ENCODE assay signal across 22 mouse cellular contexts in the genomic region with DNA sequence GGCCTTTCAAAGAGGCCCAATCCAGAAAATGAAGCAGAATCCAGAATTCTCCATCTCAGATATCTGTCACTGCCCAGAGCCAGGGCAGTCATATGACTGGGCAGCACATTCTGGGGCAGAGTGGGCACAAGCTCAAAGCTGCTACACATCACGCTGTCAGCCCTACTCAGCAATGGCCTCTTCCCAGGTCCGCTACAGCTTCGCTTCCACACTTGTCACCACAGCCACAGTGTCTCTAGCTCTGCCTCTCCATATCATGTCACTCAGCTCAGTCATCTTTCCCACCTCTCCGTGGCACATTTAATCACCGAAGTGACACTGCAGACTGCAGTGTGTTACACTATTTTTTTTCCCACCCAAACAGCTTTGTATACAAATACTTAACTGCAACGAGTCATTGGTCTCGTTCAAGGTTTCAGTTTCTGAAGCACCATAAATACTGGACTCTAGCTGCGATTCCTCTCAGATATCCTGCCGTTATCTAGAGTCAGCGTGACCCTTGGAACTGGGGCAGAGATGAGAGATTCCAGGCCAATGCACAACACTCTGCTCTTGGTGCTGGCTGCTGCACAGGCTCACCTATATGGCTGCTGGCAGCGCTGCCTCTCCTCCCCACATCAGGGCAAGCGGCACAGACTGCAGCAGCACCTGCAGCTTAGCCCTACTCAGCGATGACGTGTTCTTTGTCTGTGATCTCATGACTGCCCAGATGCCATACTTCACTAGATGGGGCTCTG. TPM values are rescaled to one million over a fixed set of nuclear protein-coding genes. Genes with fewer than 3 reads are reported as not detected.
A peak's percentile ranks its signal among the peaks of the same experiment; 100 is the strongest.
DNase-seq lines count a peak whose midpoint lies in the region; ATAC-seq and TF ChIP-seq lines count a peak whose summit lies in the region.
"Had no signal": no experiment of that assay in that cellular context is flagged by ENCODE, and none has a peak within 500 bp of the region (broad histone marks: within the 10 kb centered on the region; RNA-seq: fewer than 3 reads in every experiment).

No protein-coding gene starts in this region.

- no peak for TF ChIP-seq CTCF in liver, embryonic 14.5 days (IDR thresholded peaks at IDR 0.05; ENCODE audit: low read depth)

- no peak overlapping the region for H3K4me3 ChIP-seq in heart, embryonic 16.5 days (ENCODE audit: low read length)
- no peak overlapping the region for H3K4me3 ChIP-seq in heart, embryonic 10.5 days
- no peak overlapping the region for H3K4me3 ChIP-seq in intestine, embryonic 15.5 days (replicated peaks)
- H3K4me3 ChIP-seq in liver, embryonic 14.5 days (ENCODE audit: insufficient read depth in 1 of 2, low read depth in 2 of 2, low read length in 2 of 2) = no peak overlapping the region
- H3K4me3 ChIP-seq: embryonic facial prominence, embryonic 13.5 days; midbrain, embryonic 12.5 days; neural tube, embryonic 15.5 days had no signal

- no peak overlapping the region for H3K9ac ChIP-seq in heart, embryonic 16.5 days (ENCODE audit: low read length)
- no peak overlapping the region for H3K9ac ChIP-seq in intestine, embryonic 15.5 days
- H3K9ac ChIP-seq in liver, embryonic 14.5 days (replicated peaks) = no peak overlapping the region
- H3K9ac ChIP-seq: embryonic facial prominence, embryonic 13.5 days; midbrain, embryonic 12.5 days; neural tube, embryonic 15.5 days had no signal

- H3K4me1 ChIP-seq in heart, embryonic 16.5 days (ENCODE audit: control insufficient read depth, insufficient read depth, low read length) = no peaks in the 10 kb centered on the region
- peaks cover 3% of the 10 kb centered on the region; the same call in 1 of the 2 replicates for H3K4me1 ChIP-seq in heart, embryonic 10.5 days
- no peaks in the 10 kb centered on the region for H3K4me1 ChIP-seq in intestine, embryonic 15.5 days (replicated peaks)
- H3K4me1 ChIP-seq in liver, embryonic 14.5 days (replicated peaks; ENCODE audit: control insufficient read depth in 2 of 2, insufficient read depth in 2 of 2, low read length in 1 of 2) = 0 out of 4 replicates have a peak, but pooled peaks cover 0 to 2% of the 10 kb centered on the region in 2 experiments
- H3K4me1 ChIP-seq: embryonic facial prominence, embryonic 13.5 days; midbrain, embryonic 12.5 days; neural tube, embryonic 15.5 days had no signal

- TF ChIP-seq EP300 in liver, embryonic 14.5 days (IDR thresholded peaks at IDR 0.05; ENCODE audit: low read depth) = no peak

- peaks cover 34% of the 10 kb centered on the region for H3K36me3 ChIP-seq in heart, embryonic 16.5 days (ENCODE audit: control insufficient read depth, insufficient read depth)
- peaks cover 46% of the 10 kb centered on the region for H3K36me3 ChIP-seq in heart, embryonic 10.5 days
- peaks cover 8% of the 10 kb centered on the region for H3K36me3 ChIP-seq in intestine, embryonic 15.5 days
- H3K36me3 ChIP-seq in liver, embryonic 14.5 days (replicated peaks; ENCODE audit: control insufficient read depth, insufficient read depth, low read depth) = no peaks in the 10 kb centered on the region; the same call in 1 of the 2 replicates

- no peaks in the 10 kb centered on the region for H3K27me3 ChIP-seq in heart, embryonic 16.5 days (ENCODE audit: control insufficient read depth, insufficient read depth, low read length)
- no peaks in the 10 kb centered on the region for H3K27me3 ChIP-seq in heart, embryonic 10.5 days (ENCODE audit: insufficient read depth, poor library complexity, severe bottlenecking)
- H3K27me3 ChIP-seq in intestine, embryonic 15.5 days (replicated peaks) = no peaks in the 10 kb centered on the region
- no peaks in the 10 kb centered on the region for H3K27me3 ChIP-seq in liver, embryonic 14.5 days (ENCODE audit: control insufficient read depth, insufficient read depth, low read length)
- H3K27me3 ChIP-seq: embryonic facial prominence, embryonic 13.5 days; midbrain, embryonic 12.5 days; neural tube, embryonic 15.5 days; Patski had no signal

- no peak for DNase-seq in heart, embryonic 10.5 days (ENCODE audit: low spot score)
- DNase-seq in brain, adult 2 months (ENCODE audit: low read depth, low spot score) = peak; percentile 29
- peak in 2 of 3 experiments; percentile 3 to 12 for DNase-seq in liver, embryonic 14.5 days (ENCODE audit: low read depth in 3 of 3, low spot score in 3 of 3)
- DNase-seq in natural killer cell, adult 2 months (ENCODE audit: low spot score in 2 of 2) = no peak
- DNase-seq in cerebellum, postnatal 4 days (ENCODE audit: low spot score in 2 of 2) = no peak
- DNase-seq: adrenal gland, postnatal 25 days; cerebellum, adult 8-10 months; heart, postnatal 36 days; kidney, adult 8-10 months; lung, adult 2 months; lung, postnatal 36 days; right cerebral cortex, adult 18-20 months had no signal

- 69% methylated on average over 14 of the region's 14 CpGs for WGBS in heart, embryonic 16.5 days
- WGBS in heart, embryonic 10.5 days = 83% methylated on average over 14 of the region's 14 CpGs
- WGBS in intestine, embryonic 15.5 days = 75% methylated on average over 14 of the region's 14 CpGs
- 78% methylated on average over 14 of the region's 14 CpGs for WGBS in liver, embryonic 14.5 days (ENCODE audit: insufficient replicate concordance)

- 0 out of 2 replicates have a peak overlapping the region, but pooled peaks have one; percentile 10 for H3K4me2 ChIP-seq in heart, embryonic 16.5 days (ENCODE audit: low read depth, low read length)
- peak overlapping the region; percentile 28; the same call in 1 of the 2 replicates for H3K4me2 ChIP-seq in intestine, embryonic 15.5 days (replicated peaks)
- no peak overlapping the region for H3K4me2 ChIP-seq in liver, embryonic 14.5 days (ENCODE audit: low read depth)
- H3K4me2 ChIP-seq: embryonic facial prominence, embryonic 13.5 days; midbrain, embryonic 12.5 days; neural tube, embryonic 15.5 days had no signal

- no peak overlapping the region for H3K27ac ChIP-seq in heart, embryonic 16.5 days (ENCODE audit: low read length)
- H3K27ac ChIP-seq in heart, embryonic 10.5 days = no peak overlapping the region
- peak overlapping the region; percentile 32; the same call in 1 of the 2 replicates for H3K27ac ChIP-seq in intestine, embryonic 15.5 days
- H3K27ac ChIP-seq in liver, embryonic 14.5 days = no peak overlapping the region
- H3K27ac ChIP-seq: embryonic facial prominence, embryonic 13.5 days; midbrain, embryonic 12.5 days; neural tube, embryonic 15.5 days had no signal

- H3K9me3 ChIP-seq in heart, embryonic 16.5 days (replicated peaks; ENCODE audit: control insufficient read depth, low read length) = 0 out of 2 replicates have a peak, but pooled peaks cover 3% of the 10 kb centered on the region
- H3K9me3 ChIP-seq in heart, embryonic 10.5 days = no peaks in the 10 kb centered on the region
- H3K9me3 ChIP-seq in intestine, embryonic 15.5 days = no peaks in the 10 kb centered on the region
- no peaks in the 10 kb centered on the region for H3K9me3 ChIP-seq in liver, embryonic 14.5 days (ENCODE audit: control insufficient read depth, low read length)
- H3K9me3 ChIP-seq: midbrain, embryonic 12.5 days; neural tube, embryonic 15.5 days had no signal

- no peak for ATAC-seq in heart, embryonic 16.5 days (replicated peaks; ENCODE audit: extremely low read depth, insufficient read depth, low FRiP score)
- ATAC-seq in intestine, embryonic 15.5 days = peak; percentile 91
- ATAC-seq in liver, embryonic 14.5 days (ENCODE audit: insufficient read depth) = peak; percentile 71
- ATAC-seq: hindbrain, embryonic 16.5 days; Patski had no signal

RNA-seq across cellular contexts. Expression of gene Nipsnap3b, which starts 11.7 kb away (rescaled TPM):
- 54.8 and 62.6 TPM in 2 replicates for polyA plus RNA-seq in heart, embryonic 16.5 days (2015; fragmentation: Nextera tagmentation; extraction: Ambion mirVana)
- 83.7 and 100 TPM in 2 replicates for polyA plus RNA-seq in heart, embryonic 10.5 days (2016; fragmentation: Nextera tagmentation; extraction: Ambion mirVana)
- 132 and 137 TPM in 2 replicates for polyA plus RNA-seq in intestine, embryonic 15.5 days (2015; fragmentation: Nextera tagmentation; extraction: Ambion mirVana)
- 12.0 and 13.2 TPM in 2 replicates for polyA plus RNA-seq in liver, embryonic 14.5 days (2012; rRNA removed)
- 33.7 and 38.4 TPM in 2 replicates for polyA plus RNA-seq in liver, embryonic 14.5 days (2014; fragmentation: Nextera tagmentation; extraction: Ambion mirVana)

RNA-seq across cellular contexts. Expression of gene Nipsnap3a, which starts 34.3 kb away (rescaled TPM):
- not detected in 2 replicates for polyA plus RNA-seq in heart, embryonic 16.5 days (2015; fragmentation: Nextera tagmentation; extraction: Ambion mirVana)
- not detected in 2 replicates for polyA plus RNA-seq in heart, embryonic 10.5 days (2016; fragmentation: Nextera tagmentation; extraction: Ambion mirVana)
- not detected in 2 replicates for polyA plus RNA-seq in intestine, embryonic 15.5 days (2015; fragmentation: Nextera tagmentation; extraction: Ambion mirVana)
- not detected in 2 replicates for polyA plus RNA-seq in liver, embryonic 14.5 days (2012; rRNA removed)
- not detected in 2 replicates for polyA plus RNA-seq in liver, embryonic 14.5 days (2014; fragmentation: Nextera tagmentation; extraction: Ambion mirVana)
- polyA plus RNA-seq: embryonic facial prominence, embryonic 13.5 days; gonadal fat pad, adult 2 months; hindbrain, embryonic 16.5 days; large intestine, adult 2 months; lung, adult 2 months; midbrain, embryonic 12.5 days; neural tube, embryonic 15.5 days; Patski; thymus, postnatal 0 days had no signal

RNA-seq across cellular contexts. Expression of gene Olfr270, which starts 59.0 kb away (rescaled TPM):
- not detected in 2 replicates for polyA plus RNA-seq in heart, embryonic 16.5 days (2015; fragmentation: Nextera tagmentation; extraction: Ambion mirVana)
- polyA plus RNA-seq in heart, embryonic 10.5 days (2016; fragmentation: Nextera tagmentation; extraction: Ambion mirVana) = not detected in 2 replicates
- not detected in 2 replicates for polyA plus RNA-seq in intestine, embryonic 15.5 days (2015; fragmentation: Nextera tagmentation; extraction: Ambion mirVana)
- not detected in 2 replicates for polyA plus RNA-seq in liver, embryonic 14.5 days (2012; rRNA removed)
- not detected in 2 replicates for polyA plus RNA-seq in liver, embryonic 14.5 days (2014; fragmentation: Nextera tagmentation; extraction: Ambion mirVana)
- polyA plus RNA-seq: embryonic facial prominence, embryonic 13.5 days; hindbrain, embryonic 16.5 days; large intestine, adult 2 months; lung, adult 2 months; midbrain, embryonic 12.5 days; neural tube, embryonic 15.5 days; Patski; thymus, postnatal 0 days had no signal

Comparison
In these comparisons a context has a peak if more than half of its experiments do, and no peak if none do; other contexts are left out.
1. DNase-seq: peak in brain, adult 2 months (single experiment) and liver, embryonic 14.5 days (2 of 3); none in heart, embryonic 10.5 days (single experiment), natural killer cell, adult 2 months (0 of 2) and cerebellum, postnatal 4 days (0 of 2).